Mouse (Mus musculus) bone marrow, adult 2 months (tissue): Measurements from ENCODE around the gene Rph3al.

Experiments used
- CTCF ChIP-seq: fragments of 200-500 bp; IDR thresholded peaks from 2 replicates; pipeline ENCODE4 v1.5.1; 2011; ENCODE audit warnings: low read length, control low read depth; ENCODE audit not compliant: control insufficient read depth, insufficient read depth
- POLR2A ChIP-seq: fragments of 200-500 bp; IDR thresholded peaks from 2 replicates; pipeline ENCODE4 v1.6.1; 2011; ENCODE audit warnings: low read depth, mild to moderate bottlenecking, control low read depth, low read length, borderline replicate concordance; ENCODE audit not compliant: control insufficient read depth

DNA sequence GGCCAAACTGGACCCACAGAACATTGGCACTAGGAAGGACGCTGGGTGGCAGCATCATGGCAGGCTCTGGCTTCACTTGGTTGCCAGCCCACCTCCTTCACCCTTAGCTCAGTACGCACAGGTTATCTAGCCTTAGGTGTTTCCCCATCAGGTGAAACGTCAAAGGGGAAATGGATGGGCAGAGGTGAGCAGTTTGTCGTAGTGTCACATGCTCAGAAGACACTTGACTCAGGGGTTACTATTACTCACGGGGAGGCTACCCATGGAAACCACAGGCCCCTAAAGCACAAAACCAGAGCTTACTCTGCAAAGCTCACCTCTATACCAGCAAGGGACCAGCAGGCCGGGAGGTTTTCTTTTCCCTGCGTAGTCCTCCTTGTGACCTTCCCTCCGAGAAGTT is 59.8 kb downstream of the Rph3al start:
- TF ChIP-seq CTCF (no peak), POLR2A (no peak)
